Mouse (Mus musculus) hindbrain, embryonic 10.5 days (tissue): ENCODE results near the gene Zmat3. TPM values are rescaled to one million over a fixed set of nuclear protein-coding genes. Genes with fewer than 3 reads are reported as not detected.

Experiments
- DNase-seq: peaks from one replicate; pipeline ENCODE4 v3.0.0-alpha.2; 2017; ENCODE audit warnings: low spot score
- H3K27ac ChIP-seq: fragments of 300-500 bp; sonication (generic); 2 replicates; pipeline ENCODE4 v1.5.1; 2016; ENCODE audit warnings: mild to moderate bottlenecking, moderate library complexity
- H3K27me3 ChIP-seq: fragments of 300-500 bp; sonication (generic); 2 replicates; pipeline ENCODE4 v1.6.1; 2016; ENCODE audit warnings: mild to moderate bottlenecking; ENCODE audit not compliant: poor library complexity, insufficient read depth, severe bottlenecking
- H3K36me3 ChIP-seq: fragments of 300-500 bp; sonication (generic); 2 replicates; pipeline ENCODE4 v1.6.1; 2016; ENCODE audit warnings: mild to moderate bottlenecking, moderate library complexity
- H3K4me1 ChIP-seq: fragments of 300-500 bp; sonication (generic); replicated peaks from 2 replicates; pipeline ENCODE4 v1.6.1; 2016; ENCODE audit warnings: mild to moderate bottlenecking
- H3K4me3 ChIP-seq: fragments of 300-500 bp; sonication (generic); 2 replicates; pipeline ENCODE4 v1.5.1; 2016; ENCODE audit warnings: mild to moderate bottlenecking, moderate library complexity
- H3K9me3 ChIP-seq: fragments of 300-500 bp; sonication (generic); 2 replicates; pipeline ENCODE4 v1.6.1; 2016; ENCODE audit warnings: mild to moderate bottlenecking, moderate library complexity
- WGBS: fragments of 180-500 bp; shearing (Covaris S2); methylation state at CpG from one replicate; pipeline ENCODE4 v1.1.7; 2016; 5-methylcytosine and 5-hydroxymethylcytosine counted together
- polyA plus RNA-seq: library from polyadenylated mRNA; unstranded; fragments of >200 nt; fragmentation: Nextera tagmentation; extraction: Ambion mirVana; gene quantifications from 2 replicates; pipeline ENCODE4 v1.2.1, GENCODE M21; 2016

The Zmat3 gene
- polyA plus RNA-seq, 1 experiment from 2014 or later = 7.8 TPM

- Histone ChIP-seq H3K4me3 (no peak overlapping the region), H3K27me3 (no peaks in the 10 kb centered on the region; the same call in 1 of the 2 replicates), H3K9me3 (no peaks in the 10 kb centered on the region), H3K4me1 (no peaks in the 10 kb centered on the region), H3K27ac (no peak overlapping the region), H3K36me3 (no peaks in the 10 kb centered on the region)
- WGBS = 28% methylated on average over 12 of the region's 12 CpGs
- peak; percentile 47 for DNase-seq
Observed at GRCm38 (mm10) chr3:32317165-32317900, 48.5 kb downstream of the Zmat3 start.

- no peaks in the 10 kb centered on the region for H3K36me3 ChIP-seq
- H3K9me3 ChIP-seq = no peaks in the 10 kb centered on the region
- no peaks in the 10 kb centered on the region; the same call in 1 of the 2 replicates for H3K27me3 ChIP-seq
- no peak overlapping the region for H3K27ac ChIP-seq
- DNase-seq = no peak
- no peaks in the 10 kb centered on the region for H3K4me1 ChIP-seq
- H3K4me3 ChIP-seq = no peak overlapping the region
- 93% methylated on average over 4 of the region's 4 CpGs for WGBS
Observed at GRCm38 (mm10) chr3:32314746-32315145, 51.1 kb downstream of the Zmat3 start.

- H3K4me3 ChIP-seq = no peak overlapping the region
- peaks cover 4% of the 10 kb centered on the region; the same call in 1 of the 2 replicates for H3K4me1 ChIP-seq
- no peak for DNase-seq
- 55% methylated on average over 1 of the region's 1 CpGs for WGBS
- H3K27me3 ChIP-seq = no peaks in the 10 kb centered on the region
- H3K36me3 ChIP-seq = no peaks in the 10 kb centered on the region
- H3K9me3 ChIP-seq = peaks cover 3% of the 10 kb centered on the region; the same call in 1 of the 2 replicates
- H3K27ac ChIP-seq = no peak overlapping the region
Observed at GRCm38 (mm10) chr3:32304171-32304570, 61.6 kb downstream of the Zmat3 start.

- WGBS = 56% methylated on average over 4 of the region's 4 CpGs
- Histone ChIP-seq H3K27ac (no peak overlapping the region), H3K9me3 (no peaks in the 10 kb centered on the region), H3K4me3 (no peak overlapping the region), H3K36me3 (no peaks in the 10 kb centered on the region), H3K27me3 (no peaks in the 10 kb centered on the region), H3K4me1 (no peaks in the 10 kb centered on the region)
- DNase-seq = no peak
Observed at GRCm38 (mm10) chr3:32292001-32292400, 73.8 kb downstream of the Zmat3 start.

Other genes starting within 250 kb of the Zmat3 start
- 6.8 and 7.4 TPM in 2 replicates for gene Pik3ca, start 31.7 kb upstream of the Zmat3 start, polyA plus RNA-seq
- gene Kcnmb3, start 126.2 kb upstream of the Zmat3 start, polyA plus RNA-seq = not detected in 2 replicates
- gene Zfp639, start 144.2 kb upstream of the Zmat3 start, polyA plus RNA-seq = 37.8 and 42.6 TPM in 2 replicates
- gene Mfn1, start 163.5 kb upstream of the Zmat3 start, polyA plus RNA-seq = 24.8 and 24.9 TPM in 2 replicates